Mouse (Mus musculus) megakaryocyte, embryonic 14.5 days (primary cell): ENCODE data around the gene Sqor.

ENCODE experiments used
- FLI1 ChIP-seq: IDR thresholded peaks from 2 replicates; pipeline ENCODE4 v1.6.1; 2012; ENCODE audit warnings: low read length, inconsistent platforms, mixed read lengths
- GATA1 ChIP-seq: IDR thresholded peaks from 3 replicates; pipeline ENCODE4 v1.6.1; 2012; ENCODE audit warnings: mixed read lengths, low read length, inconsistent platforms, borderline replicate concordance

DNA sequence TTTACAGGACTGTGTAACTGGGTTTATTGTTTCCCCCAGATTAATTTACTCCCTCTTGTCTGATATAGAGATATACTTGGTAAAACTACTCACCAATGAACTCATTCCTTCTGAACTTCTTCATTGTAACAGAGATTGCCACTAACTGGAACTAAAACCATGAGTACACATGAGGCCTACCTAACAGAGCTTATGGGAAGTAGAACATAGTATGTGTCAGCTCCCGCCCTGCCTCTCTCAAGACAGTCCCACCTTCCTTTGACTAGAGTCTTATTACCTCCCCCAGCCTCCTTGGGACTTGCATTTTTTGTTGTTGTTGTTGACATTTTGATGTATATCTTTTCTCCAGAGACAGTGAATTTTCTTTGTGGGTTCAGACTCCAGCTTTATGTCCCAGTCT lies 7.9 kb downstream of the Sqor start:
- TF ChIP-seq GATA1 = no peak
- no peak for TF ChIP-seq FLI1
